Mouse (Mus musculus) ES-Bruce4 (cell line): ENCODE data around the gene Tcp10a. TPM values are rescaled to one million over a fixed set of nuclear protein-coding genes. Genes with fewer than 3 reads are reported as not detected.
"Not testable (repeated sequence)": the region's sequence is repeated elsewhere in the genome, so short reads cannot be mapped to it uniquely, and the experiment has no call there.

ENCODE experiments used
- H3K27ac ChIP-seq: 2 replicates; pipeline ENCODE4 v1.5.1; 2012; ENCODE audit warnings: low read length, inconsistent platforms; ENCODE audit not compliant: insufficient read depth
- H3K27me3 ChIP-seq: 2 replicates; pipeline ENCODE4 v1.6.1; 2012; ENCODE audit warnings: mild to moderate bottlenecking, low read length, inconsistent platforms; ENCODE audit not compliant: control insufficient read depth, poor library complexity, insufficient read depth, severe bottlenecking
- H3K36me3 ChIP-seq: 2 replicates; pipeline ENCODE4 v1.6.1; 2012; ENCODE audit warnings: inconsistent platforms, mild to moderate bottlenecking, low read length, moderate library complexity; ENCODE audit not compliant: control insufficient read depth, poor library complexity, insufficient read depth, severe bottlenecking
- H3K4me1 ChIP-seq: one replicate; pipeline ENCODE4 v1.8.1; 2011; ENCODE audit warnings: low read length; ENCODE audit not compliant: control insufficient read depth, insufficient read depth
- H3K4me3 ChIP-seq: 2 replicates; pipeline ENCODE4 v1.5.1; 2011; ENCODE audit warnings: low read depth, mild to moderate bottlenecking, low read length
- H3K9ac ChIP-seq: 2 replicates; pipeline ENCODE4 v1.6.1; 2012; ENCODE audit warnings: low read depth, mild to moderate bottlenecking, inconsistent platforms; ENCODE audit not compliant: poor library complexity, severe bottlenecking
- H3K9me3 ChIP-seq: replicated peaks from 2 replicates; pipeline ENCODE4 v1.6.1; 2012; ENCODE audit warnings: mild to moderate bottlenecking, low read length, inconsistent platforms; ENCODE audit not compliant: control insufficient read depth, poor library complexity, insufficient read depth, severe bottlenecking
- CTCF ChIP-seq: IDR thresholded peaks from one replicate; pipeline ENCODE4 v1.8.1; 2011; ENCODE audit warnings: low read depth, low read length
- EP300 ChIP-seq: IDR thresholded peaks from 2 replicates; pipeline ENCODE4 v1.6.1; 2011; ENCODE audit warnings: low read depth, low read length; ENCODE audit not compliant: insufficient read depth
- POLR2A ChIP-seq: IDR thresholded peaks from one replicate; pipeline ENCODE4 v1.8.1; 2011; ENCODE audit warnings: low read length; ENCODE audit not compliant: insufficient read depth
- polyA plus RNA-seq: library from polyadenylated mRNA; stranded (reverse); fragments of >200 nt; gene quantifications from 2 replicates; pipeline ENCODE4 v1.2.4, GENCODE M21; 2011; ENCODE audit warnings: low read depth; ENCODE audit not compliant: missing spikeins, insufficient read depth, insufficient read length

Tcp10a gene
- 0.27 TPM in 1 of 2 replicates, not detected in the other for polyA plus RNA-seq

DNA sequence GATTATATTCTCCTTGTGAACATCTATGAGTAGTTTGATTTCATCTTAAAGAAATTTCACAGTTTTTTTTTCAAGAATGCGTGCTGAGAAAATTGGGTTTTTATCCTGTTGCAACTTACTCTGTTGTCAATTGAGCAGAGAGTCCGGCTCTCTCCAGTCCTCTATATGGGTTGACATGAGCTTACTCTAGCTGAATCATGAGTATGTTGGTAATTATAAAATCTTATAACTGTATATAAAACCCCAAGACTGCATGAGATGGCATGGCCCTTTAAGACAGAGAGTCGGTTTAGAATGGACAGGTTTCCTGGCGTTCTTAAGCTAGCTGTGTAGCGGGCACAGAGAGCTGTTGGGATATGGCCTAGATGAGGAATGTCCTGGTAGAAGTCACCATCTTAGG is at the start of gene Tcp10a:
Gene Tcp10a, plus strand, starts transcription at position 301 of the 400 bp plus-strand sequence.
- not testable (repeated sequence) for H3K36me3 ChIP-seq, H3K27me3 ChIP-seq, H3K4me3 ChIP-seq, H3K27ac ChIP-seq, H3K9me3 ChIP-seq, H3K4me1 ChIP-seq, H3K9ac ChIP-seq

DNA sequence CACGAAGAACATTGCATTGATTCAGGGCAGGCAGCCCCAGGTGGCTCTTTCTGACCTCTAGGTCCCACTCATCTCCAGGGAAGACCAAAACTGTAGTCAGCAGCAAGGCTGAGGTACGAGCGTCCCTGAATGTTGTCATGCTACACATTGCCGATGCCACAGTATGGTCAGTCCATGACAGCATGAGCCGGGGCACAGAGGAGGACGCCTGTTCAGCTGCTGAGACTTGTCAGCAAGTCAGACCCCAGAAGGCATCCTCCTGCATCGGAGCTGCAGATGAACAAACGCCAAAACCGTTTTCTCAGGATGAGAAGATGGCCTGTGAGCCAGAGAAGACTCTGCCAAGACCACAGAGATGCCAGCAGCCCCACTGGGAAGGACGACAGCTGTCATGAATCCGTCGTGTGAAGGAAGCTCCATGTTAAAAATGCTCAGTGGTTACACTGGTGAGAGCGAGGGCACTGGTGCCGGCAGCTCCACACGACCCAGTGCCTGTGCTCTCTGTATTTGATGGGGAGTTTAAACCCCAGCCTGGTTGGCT is 45.7 kb upstream of the Tcp10a start:
- Histone ChIP-seq H3K4me1 (no peaks in the 10 kb centered on the region), H3K36me3 (peaks cover 6% of the 10 kb centered on the region; the same call in 1 of the 2 replicates), H3K9me3 (no peaks in the 10 kb centered on the region), H3K27me3 (no peaks in the 10 kb centered on the region), H3K9ac (no peak overlapping the region), H3K4me3 (no peak overlapping the region), H3K27ac (no peak overlapping the region)
- TF ChIP-seq EP300 (no peak), CTCF (no peak), POLR2A (no peak)

DNA sequence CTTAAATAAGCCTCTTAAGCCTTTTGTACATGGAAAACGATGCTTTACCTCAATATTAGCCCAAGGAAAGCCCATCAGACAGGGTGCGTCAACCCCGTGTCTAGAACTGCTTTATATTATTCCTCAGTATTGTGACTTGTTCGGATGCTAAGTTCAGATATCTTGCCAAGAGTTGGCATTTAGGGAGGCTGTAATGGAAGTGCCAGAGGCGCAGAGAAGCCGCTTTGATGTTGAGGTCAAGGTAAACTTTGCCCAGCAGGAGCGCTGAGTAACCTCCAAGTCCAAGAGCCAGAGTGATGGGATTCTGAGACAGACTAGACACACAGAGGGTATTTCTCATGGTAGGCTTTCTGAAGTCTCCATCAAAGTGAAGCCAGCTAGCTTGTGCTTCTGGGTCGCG is 45.2 kb upstream of the Tcp10a start:
- Histone ChIP-seq H3K9me3 (no peaks in the 10 kb centered on the region), H3K4me3 (no peak overlapping the region), H3K4me1 (no peaks in the 10 kb centered on the region), H3K27ac (no peak overlapping the region), H3K27me3 (no peaks in the 10 kb centered on the region), H3K36me3 (peaks cover 6% of the 10 kb centered on the region; the same call in 1 of the 2 replicates), H3K9ac (no peak overlapping the region)
- TF ChIP-seq CTCF (no peak), EP300 (no peak), POLR2A (no peak)

- Histone ChIP-seq H3K9ac (no peak overlapping the region), H3K36me3 (peaks cover 4% of the 10 kb centered on the region; the same call in 1 of the 2 replicates), H3K9me3 (no peaks in the 10 kb centered on the region), H3K27me3 (no peaks in the 10 kb centered on the region), H3K4me1 (no peaks in the 10 kb centered on the region), H3K27ac (no peak overlapping the region), H3K4me3 (no peak overlapping the region)
- TF ChIP-seq EP300 (no peak), POLR2A (no peak), CTCF (no peak)
These were observed 40.0 kb upstream of the Tcp10a start for GRCm38 (mm10) chr17:7284297-7284910.

- no peak for TF ChIP-seq EP300
- TF ChIP-seq POLR2A = no peak
- TF ChIP-seq CTCF = no peak
- no peak overlapping the region for H3K27ac ChIP-seq
These were observed 39.2 kb upstream of the Tcp10a start for GRCm38 (mm10) chr17:7285292-7285691.

GRCm38 (mm10) chr17:7286422-7287050 is 37.9 kb upstream of the Tcp10a start:
- Histone ChIP-seq H3K27ac (no peak overlapping the region), H3K4me1 (no peaks in the 10 kb centered on the region), H3K9ac (no peak overlapping the region), H3K27me3 (no peaks in the 10 kb centered on the region), H3K9me3 (no peaks in the 10 kb centered on the region), H3K4me3 (no peak overlapping the region), H3K36me3 (peaks cover 3% of the 10 kb centered on the region; the same call in 1 of the 2 replicates)
- TF ChIP-seq POLR2A (no peak), CTCF (no peak), EP300 (no peak)

More at GRCm38 (mm10) chr17:7285292-7285691, 39.2 kb upstream of the Tcp10a start:
- Histone ChIP-seq H3K4me1 (no peaks in the 10 kb centered on the region), H3K9me3 (no peaks in the 10 kb centered on the region), H3K9ac (no peak overlapping the region), H3K4me3 (no peak overlapping the region), H3K36me3 (peaks cover 3% of the 10 kb centered on the region; the same call in 1 of the 2 replicates), H3K27me3 (no peaks in the 10 kb centered on the region)
